Mouse (Mus musculus): ENCODE data around the gene Tagln2. TPM values are rescaled to one million over a fixed set of nuclear protein-coding genes. Genes with fewer than 3 reads are reported as not detected.

Tagln2 gene
- polyA plus RNA-seq, 1 experiment from 2014 or later: 395 TPM

DNA sequence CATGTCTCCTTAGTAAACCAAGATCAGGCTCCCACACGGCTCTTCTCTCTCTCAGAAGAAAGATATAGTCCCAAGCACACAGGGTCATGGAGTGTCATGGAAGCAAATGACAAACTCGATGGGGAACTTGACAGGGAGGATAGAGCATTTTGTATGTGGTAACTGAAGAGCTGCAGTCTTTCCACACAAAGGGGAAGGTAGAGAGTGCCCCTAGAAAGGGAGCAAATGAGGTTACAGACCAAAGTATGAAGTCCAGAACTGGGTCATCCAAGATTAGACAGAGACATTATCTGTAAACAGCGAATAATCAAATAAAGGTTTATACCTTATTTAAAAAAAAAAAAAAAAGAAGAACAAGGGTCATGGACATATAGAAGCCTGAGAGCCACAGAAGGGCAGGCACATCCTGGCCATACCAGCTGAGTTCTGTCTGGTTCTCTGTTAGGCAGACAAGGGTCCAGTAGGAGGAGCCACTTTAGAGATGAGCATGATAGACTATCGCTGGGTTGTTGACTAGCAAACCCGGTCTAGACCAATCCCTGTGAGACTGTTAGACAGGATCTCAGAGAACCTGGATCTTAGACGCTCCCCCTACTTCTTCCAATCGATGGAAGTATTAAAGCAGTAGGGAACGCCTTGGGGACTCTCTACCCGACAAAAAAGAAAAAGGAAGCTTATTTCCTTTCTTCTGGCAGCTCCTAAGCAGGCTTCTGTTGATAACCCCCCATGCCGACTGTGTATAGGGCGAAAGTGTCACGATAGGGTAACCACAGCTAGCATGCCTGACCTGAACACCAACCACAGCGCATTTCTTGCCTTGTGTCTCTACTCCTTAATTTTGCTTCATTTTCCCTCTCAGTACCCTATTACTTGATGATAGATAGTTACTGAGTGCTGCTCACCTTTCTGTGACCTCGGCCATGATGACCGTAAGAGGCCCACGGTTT, 36.2 kb upstream of the Tagln2 start:
- ATAC-seq: 0 out of 2 replicates have a peak, but pooled peaks have one; percentile 18

DNA sequence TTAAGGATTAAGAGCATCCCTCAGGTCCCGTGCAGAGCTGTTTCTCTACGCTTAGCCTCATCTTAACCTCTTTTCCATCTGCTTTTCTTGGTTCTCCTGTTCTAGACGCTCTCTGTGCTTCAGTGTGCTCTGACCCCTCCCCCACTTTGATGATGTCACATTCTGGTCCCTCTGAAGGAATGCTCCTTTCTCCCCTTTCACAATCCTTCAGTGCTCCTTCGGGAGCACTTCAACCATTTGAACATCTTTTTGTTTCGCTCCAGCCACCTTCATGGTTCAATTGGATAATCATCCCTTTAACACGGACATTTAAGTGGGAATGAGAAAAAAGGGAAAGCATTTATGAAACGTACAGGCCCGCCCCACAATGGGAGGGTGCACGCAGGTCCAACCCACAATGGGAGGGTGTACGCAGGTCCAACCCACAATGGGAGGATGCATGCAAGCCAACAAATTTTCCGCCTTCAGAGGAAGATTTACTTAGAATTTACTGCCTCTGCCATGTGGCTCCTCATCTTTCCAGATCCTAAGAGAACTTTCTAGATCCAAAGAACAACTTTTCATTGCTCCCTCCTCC, 31.5 kb upstream of the Tagln2 start:
- no peak overlapping the region for H3K4me2 ChIP-seq (replicated peaks)
- no peaks in the 10 kb centered on the region for H3K36me3 ChIP-seq
- no peaks in the 10 kb centered on the region for H3K27me3 ChIP-seq (replicated peaks)
- H3K4me3 ChIP-seq (replicated peaks): no peak overlapping the region
- H3K9me3 ChIP-seq: no peaks in the 10 kb centered on the region
- H3K27ac ChIP-seq: no peak overlapping the region
- H3K9ac ChIP-seq: no peak overlapping the region
- no peak; the same call in 1 of the 2 replicates for ATAC-seq
- H3K4me1 ChIP-seq (replicated peaks): no peaks in the 10 kb centered on the region
- 88% methylated on average over 11 of the region's 11 CpGs for WGBS

More for the DNA sequence above, 36.2 kb upstream of the Tagln2 start:
- WGBS: 67% methylated on average over 16 of the region's 16 CpGs
- no peak overlapping the region for H3K4me3 ChIP-seq (replicated peaks)
- H3K27me3 ChIP-seq (replicated peaks): no peaks in the 10 kb centered on the region
- H3K4me2 ChIP-seq (replicated peaks): no peak overlapping the region
- H3K9me3 ChIP-seq: no peaks in the 10 kb centered on the region
- H3K36me3 ChIP-seq: no peaks in the 10 kb centered on the region
- no peak overlapping the region for H3K9ac ChIP-seq
- no peaks in the 10 kb centered on the region for H3K4me1 ChIP-seq (replicated peaks)
- H3K27ac ChIP-seq: no peak overlapping the region

DNA sequence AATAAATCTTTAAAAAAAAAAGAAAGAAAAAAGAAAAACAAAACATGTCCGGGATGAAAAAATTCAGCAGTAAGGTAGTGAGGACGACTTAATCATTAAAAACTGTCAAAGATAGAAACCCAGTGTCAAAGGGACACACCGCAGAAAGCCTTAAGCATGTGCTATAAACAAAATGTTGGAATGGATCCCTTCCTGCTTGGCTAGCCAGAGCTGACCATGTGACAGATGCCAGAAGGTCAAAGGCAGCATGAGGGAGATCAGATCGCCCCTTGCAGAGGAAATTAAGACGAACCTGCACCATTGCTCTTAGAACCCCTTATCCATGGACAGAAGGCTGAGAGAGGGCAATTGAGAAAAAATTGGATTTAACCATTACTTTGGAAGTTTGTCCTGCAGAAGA, 30.5 kb upstream of the Tagln2 start:
- Histone ChIP-seq H3K36me3 (no peaks in the 10 kb centered on the region), H3K4me1 (replicated peaks) (no peaks in the 10 kb centered on the region), H3K9me3 (no peaks in the 10 kb centered on the region), H3K4me2 (replicated peaks) (no peak overlapping the region), H3K9ac (no peak overlapping the region), H3K27ac (no peak overlapping the region), H3K4me3 (replicated peaks) (no peak overlapping the region), H3K27me3 (replicated peaks) (no peaks in the 10 kb centered on the region)
- 51% methylated on average over 5 of the region's 5 CpGs for WGBS
- no peak for ATAC-seq

DNA sequence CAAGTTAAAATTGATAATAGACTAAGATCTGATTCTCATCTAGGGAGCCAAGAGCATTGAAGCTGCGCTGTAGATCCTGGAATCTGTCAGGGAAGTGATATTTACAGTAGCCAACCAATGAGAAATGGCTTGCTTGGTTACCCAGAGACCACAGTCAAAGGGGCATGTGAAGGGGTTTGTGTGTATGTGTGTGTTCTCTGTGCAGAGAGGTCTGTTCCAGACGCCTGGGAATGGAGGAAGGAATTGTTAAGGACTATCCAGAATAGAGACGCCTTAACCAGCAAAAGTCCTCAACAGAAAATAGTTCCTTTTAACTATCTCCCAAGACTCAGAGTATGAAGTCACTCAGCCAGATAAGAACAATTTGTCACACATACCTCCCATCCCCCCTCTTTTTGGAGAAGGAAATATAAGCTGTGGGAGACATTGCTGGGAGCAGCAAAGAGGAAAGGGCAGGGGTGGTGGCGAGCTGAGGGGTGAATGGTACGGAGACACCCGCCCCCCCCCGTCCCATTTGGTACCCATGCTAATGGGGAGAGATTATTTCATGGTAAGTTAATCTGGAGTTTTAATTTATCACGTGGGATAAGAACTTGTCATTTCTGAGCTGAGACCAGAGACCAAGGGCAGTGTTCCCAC, 29.9 kb upstream of the Tagln2 start:
- no peak overlapping the region for H3K27ac ChIP-seq
- no peak overlapping the region for H3K4me2 ChIP-seq (replicated peaks)
- no peak overlapping the region for H3K4me3 ChIP-seq (replicated peaks)
- H3K9ac ChIP-seq: no peak overlapping the region
- 56% methylated on average over 8 of the region's 8 CpGs for WGBS
- no peaks in the 10 kb centered on the region for H3K9me3 ChIP-seq
- no peak for ATAC-seq
- H3K36me3 ChIP-seq: no peaks in the 10 kb centered on the region
- no peaks in the 10 kb centered on the region for H3K27me3 ChIP-seq (replicated peaks)
- peaks cover 1% of the 10 kb centered on the region; the same call in 1 of the 2 replicates for H3K4me1 ChIP-seq (replicated peaks)

DNA sequence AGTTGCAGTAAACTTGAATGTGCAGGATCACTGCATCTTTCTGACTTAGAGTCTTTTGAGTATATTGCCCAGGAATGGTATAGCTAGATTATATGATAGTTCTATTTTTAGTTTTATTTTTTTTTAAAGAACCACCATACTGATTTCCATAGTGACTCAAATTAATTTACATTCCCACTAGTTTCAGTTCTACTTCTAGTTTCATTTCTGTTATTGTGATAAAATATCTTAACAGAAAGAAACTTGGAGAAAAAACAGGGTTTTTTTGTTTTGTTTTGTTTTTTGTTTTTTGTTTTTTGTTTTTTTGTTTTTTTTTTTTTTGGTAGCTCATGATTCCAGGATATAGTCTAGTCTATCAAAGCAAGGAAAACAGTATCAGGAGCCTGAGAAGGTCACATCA, 26.9 kb upstream of the Tagln2 start:
- Histone ChIP-seq H3K9ac (no peak overlapping the region), H3K36me3 (no peaks in the 10 kb centered on the region), H3K27ac (no peak overlapping the region), H3K27me3 (replicated peaks) (no peaks in the 10 kb centered on the region), H3K4me2 (replicated peaks) (no peak overlapping the region), H3K4me1 (replicated peaks) (peaks cover 8% of the 10 kb centered on the region), H3K4me3 (replicated peaks) (no peak overlapping the region), H3K9me3 (no peaks in the 10 kb centered on the region)
- ATAC-seq: no peak

DNA sequence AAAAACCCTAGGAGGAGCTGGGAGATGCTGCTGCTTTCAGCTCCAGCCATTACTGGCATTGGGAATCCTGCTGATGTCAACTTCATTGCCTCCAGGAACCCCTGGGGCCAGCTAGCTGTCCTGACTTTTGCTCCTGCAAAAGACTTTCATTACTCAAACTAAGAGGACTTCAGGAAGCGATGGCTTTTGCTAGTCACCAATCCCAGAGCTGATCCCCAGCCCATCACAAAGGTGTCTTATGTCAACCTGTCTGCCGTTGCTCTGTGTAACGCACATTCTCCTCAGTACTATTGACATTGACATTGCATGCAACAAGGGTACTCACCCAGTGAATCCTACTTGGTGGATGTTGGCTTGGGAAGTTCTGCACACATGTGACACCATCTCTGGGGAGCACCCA, 25.7 kb upstream of the Tagln2 start:
- Histone ChIP-seq H3K4me3 (replicated peaks) (no peak overlapping the region), H3K27me3 (replicated peaks) (no peaks in the 10 kb centered on the region), H3K9ac (no peak overlapping the region), H3K36me3 (no peaks in the 10 kb centered on the region), H3K4me1 (replicated peaks) (peaks cover 8% of the 10 kb centered on the region), H3K4me2 (replicated peaks) (no peak overlapping the region), H3K27ac (no peak overlapping the region), H3K9me3 (no peaks in the 10 kb centered on the region)
- WGBS: 79% methylated on average over 3 of the region's 3 CpGs
- no peak for ATAC-seq

DNA sequence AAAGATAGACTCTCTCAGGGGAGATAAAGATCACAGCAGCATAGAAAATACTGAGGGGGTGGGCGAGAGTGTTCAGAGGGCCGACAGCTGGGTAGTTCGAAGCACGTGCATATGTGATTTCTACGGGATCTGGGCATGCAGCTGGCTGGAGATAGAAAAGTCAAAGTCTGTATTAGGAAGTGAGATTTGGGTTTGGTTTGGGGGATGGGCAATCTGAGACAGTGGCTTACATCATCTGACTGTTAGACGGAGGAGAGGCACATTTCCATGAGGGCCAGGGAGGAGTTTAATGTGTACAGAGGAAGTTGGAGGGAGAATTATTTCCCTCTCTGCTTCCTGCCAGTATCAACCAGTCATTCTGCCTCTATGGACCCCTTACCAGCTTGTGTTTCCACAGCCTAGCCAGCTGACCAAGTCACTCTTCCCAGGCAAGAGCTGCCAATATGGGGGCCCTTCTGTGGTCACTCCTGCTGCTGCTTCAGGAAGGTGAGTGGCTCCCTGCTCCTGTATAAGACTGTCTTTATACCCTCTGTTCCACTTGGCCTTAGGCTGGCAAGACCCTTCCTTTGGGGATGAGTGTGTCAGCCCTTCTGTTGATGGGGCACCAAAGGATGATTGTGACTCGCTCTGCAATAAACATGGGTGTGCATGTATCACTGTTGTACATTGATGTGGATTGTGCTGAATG, 24.6 kb upstream of the Tagln2 start, which contains the start of gene Slamf9:
Slamf9 (plus strand) TSS at position 305 of the 688 bp plus-strand sequence.
- peak; percentile 75 for ATAC-seq
- no peaks in the 10 kb centered on the region for H3K36me3 ChIP-seq
- H3K4me2 ChIP-seq (replicated peaks): no peak within 1 kb of the TSS
- H3K27ac ChIP-seq: peak within 1 kb of the TSS; percentile 32; the same call in 1 of the 2 replicates
- no peak within 1 kb of the TSS for H3K9ac ChIP-seq
- H3K27me3 ChIP-seq (replicated peaks): no peaks in the 10 kb centered on the region
- 44% methylated on average over 7 of the region's 7 CpGs for WGBS
- no peaks in the 10 kb centered on the region for H3K9me3 ChIP-seq
- H3K4me1 ChIP-seq (replicated peaks): peaks cover 8% of the 10 kb centered on the region
- H3K4me3 ChIP-seq (replicated peaks): no peak within 1 kb of the TSS

DNA sequence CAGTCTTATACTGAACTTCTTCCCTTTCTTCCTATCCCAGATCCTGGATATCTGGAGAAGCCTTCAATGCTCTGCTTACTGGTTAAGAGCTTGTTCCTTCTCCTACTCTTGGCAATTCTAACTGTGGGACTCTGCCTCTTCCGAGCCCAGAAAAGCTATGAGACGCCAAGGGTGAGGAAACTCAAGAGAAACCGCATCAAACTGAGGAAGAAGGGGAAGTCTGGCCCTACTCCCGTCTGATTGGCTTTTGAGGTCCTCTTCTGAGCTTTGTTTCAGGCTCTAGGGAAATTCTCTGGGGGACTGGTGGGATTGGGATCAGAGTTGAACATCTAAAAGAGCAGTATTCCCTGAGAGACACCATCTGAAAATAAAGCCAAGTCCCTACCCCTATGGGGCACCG, 21.8 kb upstream of the Tagln2 start:
- Histone ChIP-seq H3K27me3 (replicated peaks) (no peaks in the 10 kb centered on the region), H3K4me3 (replicated peaks) (no peak overlapping the region), H3K9me3 (no peaks in the 10 kb centered on the region), H3K36me3 (no peaks in the 10 kb centered on the region), H3K9ac (no peak overlapping the region), H3K4me1 (replicated peaks) (peaks cover 14% of the 10 kb centered on the region), H3K4me2 (replicated peaks) (no peak overlapping the region), H3K27ac (no peak overlapping the region)
- ATAC-seq: no peak
- 82% methylated on average over 5 of the region's 5 CpGs for WGBS

DNA sequence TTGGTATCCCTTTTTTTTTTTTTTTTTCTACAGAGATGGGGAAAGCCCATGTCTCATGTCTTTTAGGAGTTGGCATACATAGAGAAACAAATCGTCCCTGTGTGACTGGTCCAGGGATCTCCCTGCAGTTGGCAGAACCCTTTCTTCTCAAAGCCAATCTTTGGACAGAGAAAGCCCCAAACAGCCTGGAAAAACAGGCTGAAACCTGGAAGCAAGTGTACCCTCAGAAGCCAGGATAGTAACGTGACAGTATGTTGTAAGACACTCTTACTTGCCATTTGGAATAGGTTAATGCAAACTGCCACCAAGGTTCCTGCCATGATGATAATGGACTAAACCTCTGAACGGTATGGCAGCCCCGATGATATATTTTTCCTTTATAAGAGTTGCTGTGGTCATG, 19.5 kb upstream of the Tagln2 start:
- WGBS: 86% methylated on average over 4 of the region's 4 CpGs
- H3K4me2 ChIP-seq (replicated peaks): no peak overlapping the region

DNA sequence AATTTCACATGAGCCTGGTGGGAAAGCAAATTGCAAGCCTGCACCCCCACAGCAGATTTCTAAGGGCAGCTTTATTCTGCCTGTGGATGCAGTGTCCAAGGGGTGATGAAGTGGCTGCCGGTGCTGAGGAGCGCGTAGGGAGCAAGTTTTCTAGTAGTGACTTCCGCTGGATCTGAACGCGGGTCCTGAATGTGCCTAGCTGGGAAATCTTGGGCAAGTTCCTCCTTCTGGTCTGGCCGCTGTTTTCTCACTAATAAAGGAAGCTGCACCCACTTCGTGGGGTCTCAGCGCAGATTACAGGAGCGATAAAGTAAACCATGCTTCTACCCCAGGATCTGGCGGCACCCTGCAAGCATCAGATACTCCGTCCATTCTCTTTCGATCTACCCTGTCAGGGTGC, 18.7 kb upstream of the Tagln2 start:
- no peaks in the 10 kb centered on the region for H3K36me3 ChIP-seq
- ATAC-seq: peak; percentile 5
- no peaks in the 10 kb centered on the region for H3K27me3 ChIP-seq (replicated peaks)
- H3K4me2 ChIP-seq (replicated peaks): peak overlapping the region; percentile 85
- peak overlapping the region; percentile 91 for H3K27ac ChIP-seq
- 7% methylated on average over 13 of the region's 13 CpGs for WGBS
- H3K4me1 ChIP-seq (replicated peaks): peaks cover 35% of the 10 kb centered on the region
- H3K9me3 ChIP-seq: no peaks in the 10 kb centered on the region
- H3K9ac ChIP-seq: peak overlapping the region; percentile 63; the same call in 1 of the 2 replicates
- H3K4me3 ChIP-seq (replicated peaks): peak overlapping the region; percentile 53

More for the DNA sequence above, 19.5 kb upstream of the Tagln2 start:
- Histone ChIP-seq H3K4me3 (replicated peaks) (no peak overlapping the region), H3K27ac (no peak overlapping the region), H3K27me3 (replicated peaks) (no peaks in the 10 kb centered on the region), H3K9me3 (no peaks in the 10 kb centered on the region), H3K9ac (no peak overlapping the region), H3K4me1 (replicated peaks) (peaks cover 30% of the 10 kb centered on the region), H3K36me3 (no peaks in the 10 kb centered on the region)
- no peak for ATAC-seq

DNA sequence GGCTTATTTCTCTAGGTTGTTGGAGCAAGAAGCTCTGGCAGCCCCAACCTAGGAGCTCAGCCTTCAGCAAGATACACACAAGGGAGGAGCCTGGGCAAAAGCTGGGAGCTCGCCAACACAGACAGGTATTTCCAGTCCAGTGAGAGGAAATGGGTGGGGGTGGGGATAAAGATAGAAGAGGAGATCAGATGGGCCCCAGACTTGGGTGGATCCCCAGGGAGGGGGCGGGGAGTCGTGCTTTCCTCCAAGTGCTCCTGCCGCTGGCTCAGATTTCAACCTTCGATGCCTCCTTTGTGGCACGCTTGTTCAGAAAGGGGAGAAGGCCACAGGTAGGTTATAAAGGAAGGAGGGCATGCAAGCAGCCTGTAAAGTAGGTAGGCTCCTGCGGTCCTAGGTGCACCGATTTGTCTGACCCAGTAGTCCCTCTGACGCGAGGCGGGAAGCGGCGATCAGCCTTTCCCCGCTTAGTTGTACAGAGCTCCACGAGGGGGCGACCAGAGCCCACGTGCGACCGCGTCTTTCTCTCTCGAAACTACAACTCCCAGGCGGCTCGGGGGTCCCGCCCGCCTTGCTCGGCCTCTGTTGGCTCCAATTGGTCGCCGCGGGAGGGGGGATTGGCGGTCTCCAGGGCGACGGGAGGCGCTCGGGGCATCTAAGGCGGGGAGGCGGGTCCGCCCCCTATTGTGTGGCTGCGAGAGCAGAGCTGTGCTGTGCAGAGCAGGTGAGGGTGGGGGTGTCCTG, 18.1 kb upstream of the Tagln2 start, which contains the start of gene Igsf9:
Igsf9 (plus strand) TSS at position 249 of the 741 bp plus-strand sequence.
- Histone ChIP-seq H3K4me1 (replicated peaks) (peaks cover 41% of the 10 kb centered on the region), H3K27ac (peak within 1 kb of the TSS; percentile 91), H3K4me3 (replicated peaks) (peak within 1 kb of the TSS; percentile 53), H3K9ac (peak within 1 kb of the TSS; percentile 63), H3K36me3 (no peaks in the 10 kb centered on the region), H3K9me3 (no peaks in the 10 kb centered on the region), H3K4me2 (replicated peaks) (peak within 1 kb of the TSS; percentile 85), H3K27me3 (replicated peaks) (no peaks in the 10 kb centered on the region)
- WGBS: under 1% methylated on average over 38 of the region's 38 CpGs
- peak; percentile 93 for ATAC-seq
